Mouse (Mus musculus): ENCODE data around the gene Grm3. TPM values are rescaled to one million over a fixed set of nuclear protein-coding genes. Genes with fewer than 3 reads are reported as not detected.
A peak's percentile ranks its signal among the peaks of the same experiment; 100 is the strongest.

Grm3 gene
- polyA plus RNA-seq (2015; fragmentation: Nextera tagmentation; extraction: Ambion mirVana): 0.16 TPM in 1 of 2 replicates, not detected in the other

DNA sequence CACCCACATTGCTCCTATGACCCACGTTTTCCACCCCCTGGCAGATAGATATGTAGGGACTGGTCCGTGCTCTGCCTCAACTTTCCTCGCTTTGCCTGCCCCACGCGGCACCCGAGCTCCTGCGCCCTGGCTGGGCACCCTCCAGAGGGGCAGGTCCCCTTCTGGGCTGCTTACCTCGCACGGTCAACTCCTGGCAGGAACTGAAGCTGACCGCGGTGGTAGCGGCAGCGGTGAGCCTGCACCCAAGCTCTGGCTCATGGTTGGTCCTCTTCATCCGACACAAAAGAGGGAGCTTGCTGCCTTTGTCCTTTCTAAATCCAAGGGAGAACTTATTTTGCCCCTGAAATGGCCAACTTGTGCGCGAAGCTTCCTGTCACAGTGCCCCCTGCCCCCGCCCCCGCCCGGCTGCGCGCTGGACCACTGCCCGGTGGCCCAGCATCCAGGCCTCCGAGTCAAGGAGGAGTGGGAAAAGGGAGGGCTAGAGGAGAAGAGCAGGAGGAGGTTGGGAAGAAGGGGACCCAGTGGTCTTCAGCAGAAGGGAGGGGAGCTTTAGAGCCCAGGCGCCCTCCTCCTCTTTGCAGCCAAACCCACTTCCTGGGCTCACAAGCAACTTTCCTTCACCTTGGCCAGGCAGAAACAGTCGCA is at the start of gene Grm3:
TSS of gene Grm3 (minus strand) at position 215 of the 645 bp plus-strand sequence.
- peaks cover 18% of the 10 kb centered on the region for H3K27me3 ChIP-seq (replicated peaks; ENCODE audit: control insufficient read depth, insufficient read depth, low read length)
- 0 out of 2 replicates have a peak within 1 kb of the TSS, but pooled peaks have one; percentile 29 for H3K9ac ChIP-seq (ENCODE audit: low read depth, low read length)
- ATAC-seq: peak; percentile 28; the same call in 1 of the 2 replicates
- no peaks in the 10 kb centered on the region for H3K36me3 ChIP-seq (ENCODE audit: control insufficient read depth, insufficient read depth, low read length)
- 2% methylated on average over 25 of the region's 25 CpGs for WGBS
- peak within 1 kb of the TSS; percentile 43 for H3K4me3 ChIP-seq (ENCODE audit: low read length)
- H3K4me2 ChIP-seq (ENCODE audit: low read depth, low read length): peak within 1 kb of the TSS; percentile 65
- peaks cover 11% of the 10 kb centered on the region for H3K4me1 ChIP-seq (ENCODE audit: control insufficient read depth, insufficient read depth, low read length)
- H3K27ac ChIP-seq (ENCODE audit: low read length): no peak within 1 kb of the TSS
- no peaks in the 10 kb centered on the region for H3K9me3 ChIP-seq (ENCODE audit: control insufficient read depth, low read length)

- WGBS: 70% methylated on average over 2 of the region's 2 CpGs
- ATAC-seq: no peak
- H3K4me2 ChIP-seq (ENCODE audit: low read depth, low read length): no peak overlapping the region
- no peak overlapping the region for H3K9ac ChIP-seq (ENCODE audit: low read depth, low read length)
- H3K4me3 ChIP-seq (ENCODE audit: low read length): no peak overlapping the region
- no peaks in the 10 kb centered on the region for H3K4me1 ChIP-seq (ENCODE audit: control insufficient read depth, insufficient read depth, low read length)
- H3K27ac ChIP-seq (ENCODE audit: low read length): no peak overlapping the region
- H3K9me3 ChIP-seq (ENCODE audit: control insufficient read depth, low read length): no peaks in the 10 kb centered on the region
- H3K36me3 ChIP-seq (ENCODE audit: control insufficient read depth, insufficient read depth, low read length): no peaks in the 10 kb centered on the region
- no peaks in the 10 kb centered on the region for H3K27me3 ChIP-seq (replicated peaks; ENCODE audit: control insufficient read depth, insufficient read depth, low read length)
Measured at GRCm38 (mm10) chr5:9755751-9756150, 30.8 kb upstream of the Grm3 start.

GRCm38 (mm10) chr5:9748184-9748583 is 23.2 kb upstream of the Grm3 start:
- Histone ChIP-seq H3K9ac (ENCODE audit: low read depth, low read length) (no peak overlapping the region), H3K4me3 (ENCODE audit: low read length) (no peak overlapping the region), H3K36me3 (ENCODE audit: control insufficient read depth, insufficient read depth, low read length) (no peaks in the 10 kb centered on the region), H3K27me3 (replicated peaks; ENCODE audit: control insufficient read depth, insufficient read depth, low read length) (no peaks in the 10 kb centered on the region), H3K27ac (ENCODE audit: low read length) (no peak overlapping the region), H3K9me3 (ENCODE audit: control insufficient read depth, low read length) (no peaks in the 10 kb centered on the region), H3K4me2 (ENCODE audit: low read depth, low read length) (no peak overlapping the region), H3K4me1 (ENCODE audit: control insufficient read depth, insufficient read depth, low read length) (no peaks in the 10 kb centered on the region)
- WGBS: 83% methylated on average over 5 of the region's 5 CpGs
- ATAC-seq: no peak

DNA sequence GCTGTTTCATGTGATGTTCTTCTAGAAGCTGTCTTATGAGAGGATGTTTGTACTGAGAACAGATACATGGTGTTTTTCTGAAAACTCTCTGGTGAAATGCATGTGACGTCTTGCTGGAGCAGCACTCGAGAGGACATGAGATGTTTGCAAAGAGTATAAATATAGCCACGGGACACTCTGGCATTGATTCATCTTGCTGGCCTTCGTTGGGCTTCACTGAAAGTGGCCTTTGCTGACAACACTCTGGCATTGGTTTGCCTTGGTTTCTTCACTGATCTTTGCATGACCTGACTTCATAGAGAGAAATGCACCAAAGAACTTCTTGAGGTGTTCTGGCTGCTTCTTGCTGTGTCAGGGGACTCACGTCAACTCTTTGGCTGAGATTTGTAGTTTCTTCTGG is 19.1 kb upstream of the Grm3 start:
- 77% methylated on average over 5 of the region's 5 CpGs for WGBS
- ATAC-seq: no peak
- Histone ChIP-seq H3K27me3 (replicated peaks; ENCODE audit: control insufficient read depth, insufficient read depth, low read length) (no peaks in the 10 kb centered on the region), H3K9me3 (ENCODE audit: control insufficient read depth, low read length) (no peaks in the 10 kb centered on the region), H3K4me2 (ENCODE audit: low read depth, low read length) (no peak overlapping the region), H3K4me1 (ENCODE audit: control insufficient read depth, insufficient read depth, low read length) (no peaks in the 10 kb centered on the region), H3K9ac (ENCODE audit: low read depth, low read length) (no peak overlapping the region), H3K27ac (ENCODE audit: low read length) (no peak overlapping the region), H3K36me3 (ENCODE audit: control insufficient read depth, insufficient read depth, low read length) (no peaks in the 10 kb centered on the region), H3K4me3 (ENCODE audit: low read length) (no peak overlapping the region)

DNA sequence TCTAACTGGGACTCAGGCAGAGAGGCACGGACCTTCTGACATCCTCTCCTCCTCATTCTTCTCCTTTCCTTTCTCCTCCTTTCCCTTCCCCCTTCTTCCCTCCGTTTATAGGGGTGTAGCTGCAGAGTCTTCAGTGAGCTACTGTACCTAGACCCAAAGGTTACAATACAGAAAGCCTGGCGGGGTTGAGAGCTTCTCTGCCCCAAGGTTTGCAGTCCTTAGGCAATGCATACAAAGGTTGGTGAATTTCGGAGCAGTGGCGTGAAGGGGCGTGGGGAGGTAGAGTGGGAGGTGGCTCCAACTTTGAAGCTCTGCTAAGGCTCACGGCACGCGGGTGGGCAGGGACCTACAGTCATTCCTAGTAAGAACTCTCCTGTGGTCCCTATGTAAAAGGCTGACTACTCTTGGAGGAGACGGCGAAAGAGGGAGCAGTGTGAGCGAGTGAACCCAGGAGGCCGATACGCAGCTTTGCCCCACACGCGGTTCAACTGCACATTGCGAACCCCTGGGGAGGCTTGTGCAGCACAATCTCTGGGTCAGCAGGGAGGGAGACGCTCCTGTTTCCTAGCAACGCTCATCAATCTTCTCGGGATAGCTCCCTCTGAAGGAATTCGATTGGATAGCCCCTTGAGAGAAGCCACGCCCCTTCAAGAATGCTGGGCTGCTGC is 765 bp upstream of the Grm3 start:
- peak overlapping the region; percentile 43 for H3K4me3 ChIP-seq (ENCODE audit: low read length)
- H3K27ac ChIP-seq (ENCODE audit: low read length): no peak overlapping the region
- no peaks in the 10 kb centered on the region for H3K36me3 ChIP-seq (ENCODE audit: control insufficient read depth, insufficient read depth, low read length)
- peak overlapping the region; percentile 65 for H3K4me2 ChIP-seq (ENCODE audit: low read depth, low read length)
- peaks cover 11% of the 10 kb centered on the region for H3K4me1 ChIP-seq (ENCODE audit: control insufficient read depth, insufficient read depth, low read length)
- WGBS: under 1% methylated on average over 22 of the region's 22 CpGs
- no peaks in the 10 kb centered on the region for H3K9me3 ChIP-seq (ENCODE audit: control insufficient read depth, low read length)
- peaks cover 18% of the 10 kb centered on the region for H3K27me3 ChIP-seq (replicated peaks; ENCODE audit: control insufficient read depth, insufficient read depth, low read length)
- peak; percentile 82 for ATAC-seq
- no peak overlapping the region for H3K9ac ChIP-seq (ENCODE audit: low read depth, low read length)

GRCm38 (mm10) chr5:9724287-9724955 is 549 bp downstream of the Grm3 start:
- Histone ChIP-seq H3K4me3 (ENCODE audit: low read length) (peak overlapping the region; percentile 43), H3K4me2 (ENCODE audit: low read depth, low read length) (peak overlapping the region; percentile 65), H3K4me1 (ENCODE audit: control insufficient read depth, insufficient read depth, low read length) (peaks cover 11% of the 10 kb centered on the region), H3K27ac (ENCODE audit: low read length) (no peak overlapping the region), H3K9ac (ENCODE audit: low read depth, low read length) (no peak overlapping the region), H3K9me3 (ENCODE audit: control insufficient read depth, low read length) (no peaks in the 10 kb centered on the region), H3K27me3 (replicated peaks; ENCODE audit: control insufficient read depth, insufficient read depth, low read length) (peaks cover 18% of the 10 kb centered on the region), H3K36me3 (ENCODE audit: control insufficient read depth, insufficient read depth, low read length) (no peaks in the 10 kb centered on the region)
- ATAC-seq: no peak
- WGBS: 9% methylated on average over 13 of the region's 13 CpGs

- Histone ChIP-seq H3K27ac (ENCODE audit: low read length) (no peak overlapping the region), H3K27me3 (replicated peaks; ENCODE audit: control insufficient read depth, insufficient read depth, low read length) (peaks cover 18% of the 10 kb centered on the region), H3K9me3 (ENCODE audit: control insufficient read depth, low read length) (no peaks in the 10 kb centered on the region), H3K4me2 (ENCODE audit: low read depth, low read length) (no peak overlapping the region), H3K9ac (ENCODE audit: low read depth, low read length) (no peak overlapping the region), H3K36me3 (ENCODE audit: control insufficient read depth, insufficient read depth, low read length) (no peaks in the 10 kb centered on the region), H3K4me1 (ENCODE audit: control insufficient read depth, insufficient read depth, low read length) (peaks cover 11% of the 10 kb centered on the region), H3K4me3 (ENCODE audit: low read length) (no peak overlapping the region)
- no peak for ATAC-seq
Measured at GRCm38 (mm10) chr5:9721136-9721535, 3.8 kb downstream of the Grm3 start.

- Histone ChIP-seq H3K9me3 (ENCODE audit: control insufficient read depth, low read length) (no peaks in the 10 kb centered on the region), H3K27ac (ENCODE audit: low read length) (no peak overlapping the region), H3K9ac (ENCODE audit: low read depth, low read length) (no peak overlapping the region), H3K4me2 (ENCODE audit: low read depth, low read length) (no peak overlapping the region), H3K27me3 (replicated peaks; ENCODE audit: control insufficient read depth, insufficient read depth, low read length) (no peaks in the 10 kb centered on the region), H3K36me3 (ENCODE audit: control insufficient read depth, insufficient read depth, low read length) (no peaks in the 10 kb centered on the region), H3K4me3 (ENCODE audit: low read length) (no peak overlapping the region), H3K4me1 (ENCODE audit: control insufficient read depth, insufficient read depth, low read length) (no peaks in the 10 kb centered on the region)
- WGBS: 81% methylated on average over 5 of the region's 5 CpGs
- ATAC-seq: no peak
Measured at GRCm38 (mm10) chr5:9716295-9716694, 8.7 kb downstream of the Grm3 start.

GRCm38 (mm10) chr5:9707096-9707495 is 17.9 kb downstream of the Grm3 start:
- Histone ChIP-seq H3K9me3 (ENCODE audit: control insufficient read depth, low read length) (no peaks in the 10 kb centered on the region), H3K36me3 (ENCODE audit: control insufficient read depth, insufficient read depth, low read length) (no peaks in the 10 kb centered on the region), H3K27ac (ENCODE audit: low read length) (no peak overlapping the region), H3K9ac (ENCODE audit: low read depth, low read length) (no peak overlapping the region), H3K4me1 (ENCODE audit: control insufficient read depth, insufficient read depth, low read length) (no peaks in the 10 kb centered on the region), H3K27me3 (replicated peaks; ENCODE audit: control insufficient read depth, insufficient read depth, low read length) (no peaks in the 10 kb centered on the region), H3K4me3 (ENCODE audit: low read length) (no peak overlapping the region), H3K4me2 (ENCODE audit: low read depth, low read length) (no peak overlapping the region)
- 95% methylated on average over 1 of the region's 1 CpGs for WGBS
- ATAC-seq: no peak

Data from intestine, embryonic 16.5 days (tissue).